Mouse (Mus musculus) adrenal gland, adult (tissue): ENCODE results near the gene BC107364.
A peak's percentile ranks its signal among the peaks of the same experiment; 100 is the strongest.
"Not testable (repeated sequence)": the region's sequence is repeated elsewhere in the genome, so short reads cannot be mapped to it uniquely, and the experiment has no call there.

Source experiments
- DNase-seq, 2 experiments: peaks; one replicate each; pipeline ENCODE4 v3.0.0; 2022 to 2023; ENCODE audit warnings: low spot score in 1 of 2; ENCODE audit not compliant: inconsistent age in 2 of 2

Gene BC107364

GRCm38 (mm10) chr3:96458008-96458407, 5.9 kb upstream of the BC107364 start:
- not testable (repeated sequence) for DNase-seq

- not testable (repeated sequence) for DNase-seq
Observed at GRCm38 (mm10) chr3:96451181-96451737, 847 bp downstream of the BC107364 start.

- not testable (repeated sequence) for DNase-seq
Observed at GRCm38 (mm10) chr3:96450586-96450896, 1.6 kb downstream of the BC107364 start.

- not testable (repeated sequence) for DNase-seq
Observed at GRCm38 (mm10) chr3:96449762-96450585, 2.1 kb downstream of the BC107364 start.

GRCm38 (mm10) chr3:96445436-96445835, 6.7 kb downstream of the BC107364 start:
- DNase-seq: no peak

- peak; percentile 50 to 87 for DNase-seq
Observed at GRCm38 (mm10) chr3:96440578-96440977, 11.5 kb downstream of the BC107364 start.

- peak in 1 of 2 experiments; percentile 55 for DNase-seq
Observed at GRCm38 (mm10) chr3:96435557-96436091, 16.5 kb downstream of the BC107364 start.

DNA sequence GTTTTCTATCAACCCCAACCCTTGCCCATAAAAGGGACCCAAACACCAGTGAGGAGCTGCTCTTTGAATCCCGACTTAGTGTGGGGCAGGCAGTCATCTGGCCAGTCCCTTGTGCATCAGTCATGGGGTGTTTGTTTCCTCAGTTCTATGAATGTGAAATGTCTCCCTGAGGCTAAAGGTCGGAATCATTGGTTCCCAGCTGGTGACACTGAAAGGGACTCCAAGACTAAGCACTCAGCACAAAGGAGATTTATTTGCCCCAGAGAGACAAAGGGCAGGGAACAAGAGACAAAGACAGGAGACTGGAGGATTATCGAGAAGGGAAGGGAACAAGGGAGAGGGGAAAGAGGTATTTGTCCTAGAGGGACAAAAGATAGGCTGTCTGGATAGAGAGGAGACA, 19.9 kb downstream of the BC107364 start:
- no peak for DNase-seq

GRCm38 (mm10) chr3:96429819-96430132, 22.3 kb downstream of the BC107364 start:
- DNase-seq: no peak

DNA sequence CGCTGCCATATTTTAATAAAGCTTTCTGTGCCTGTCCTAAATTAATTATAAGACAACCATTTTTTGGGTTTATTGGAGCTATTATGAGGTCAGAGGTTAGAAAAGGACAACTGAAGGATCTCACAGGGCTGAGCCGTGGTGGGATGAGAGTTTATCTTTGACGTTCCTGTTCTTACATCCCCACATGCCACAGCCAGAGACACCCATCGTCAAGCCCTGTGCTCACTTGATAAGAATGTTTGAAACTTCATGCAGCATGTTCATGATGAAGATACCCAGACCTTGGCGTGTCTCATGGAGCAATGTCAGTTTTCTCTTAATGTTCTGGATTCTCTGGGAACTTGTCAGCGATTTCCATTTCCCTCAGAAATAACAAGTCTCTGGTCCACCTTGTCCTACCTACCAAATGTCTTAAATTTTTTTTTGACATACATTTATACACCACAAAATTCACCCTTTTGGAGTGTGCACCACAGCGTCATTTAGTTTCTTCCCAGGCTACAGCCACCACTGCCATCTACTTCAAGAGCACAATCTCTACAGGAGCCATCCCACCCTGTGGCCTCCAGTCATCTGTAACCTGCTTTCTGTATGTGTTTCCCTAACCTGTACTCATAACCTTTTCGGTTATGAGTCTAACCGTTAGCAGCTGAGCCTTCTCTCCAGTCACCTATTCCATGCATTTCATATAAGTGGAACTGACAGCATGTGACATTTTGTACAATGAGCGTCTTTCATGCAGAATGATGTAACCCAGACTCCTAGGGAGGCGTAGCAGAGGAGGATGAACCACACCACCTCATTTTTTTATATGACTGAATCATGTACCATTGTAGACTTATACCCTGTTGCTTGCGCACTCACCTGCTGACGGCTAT, 22.9 kb downstream of the BC107364 start:
- no peak for DNase-seq

DNA sequence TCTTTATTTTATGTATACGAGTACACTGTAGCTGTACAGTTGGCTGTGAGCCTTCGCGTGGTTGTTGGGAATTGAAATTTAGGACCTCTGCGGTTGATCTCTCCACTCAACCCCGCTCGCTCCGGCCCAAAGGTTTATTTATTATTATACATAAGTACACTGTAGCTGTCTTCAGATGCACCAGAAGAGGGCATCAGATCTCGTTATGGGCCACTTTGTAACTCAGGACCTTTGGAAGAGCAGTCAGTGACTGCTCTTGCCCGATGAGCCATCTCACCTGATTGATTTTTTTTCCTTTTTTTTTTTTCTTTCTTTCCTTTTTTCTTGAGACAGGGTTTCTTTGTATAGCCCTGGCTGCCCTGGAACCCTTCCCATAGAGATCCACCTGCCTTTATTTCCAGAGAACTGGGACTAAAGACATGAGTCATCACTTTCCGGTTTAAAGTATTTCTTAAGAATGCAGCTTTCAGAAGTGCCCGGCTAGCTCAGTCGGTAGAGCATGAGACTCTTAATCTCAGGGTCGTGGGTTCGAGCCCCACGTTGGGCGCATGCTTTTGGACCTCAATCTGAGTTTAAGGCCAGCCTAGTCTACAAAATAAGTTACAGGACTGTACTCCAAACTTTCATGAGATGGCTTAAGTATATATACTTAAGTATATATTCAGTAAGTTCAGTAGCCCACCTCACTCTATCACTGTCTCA, 24.2 kb downstream of the BC107364 start:
- peak; percentile 53 to 88 for DNase-seq

- no peak for DNase-seq
Observed at GRCm38 (mm10) chr3:96427311-96427710, 24.8 kb downstream of the BC107364 start.

DNA sequence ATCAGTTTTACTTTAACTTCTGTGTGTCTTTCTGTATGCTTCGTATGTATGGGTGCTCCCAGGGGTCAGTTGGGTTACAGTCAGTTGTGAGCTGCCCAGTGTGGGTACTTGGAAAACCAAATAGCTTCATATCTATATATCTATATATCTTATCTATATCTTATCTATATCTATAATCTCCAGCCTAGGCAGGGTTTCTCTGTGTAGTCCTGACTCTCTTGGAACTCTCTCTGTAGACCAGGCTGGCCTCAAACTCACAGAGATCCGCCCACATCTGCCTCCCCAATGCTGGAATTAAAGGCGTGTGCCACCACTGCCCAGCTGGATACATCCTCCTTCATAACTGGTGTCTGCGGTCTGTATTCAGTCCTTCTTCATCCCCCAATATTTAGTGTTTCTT, 25.8 kb downstream of the BC107364 start:
- DNase-seq: no peak

GRCm38 (mm10) chr3:96424447-96424846, 27.7 kb downstream of the BC107364 start:
- not testable (repeated sequence) for DNase-seq

DNA sequence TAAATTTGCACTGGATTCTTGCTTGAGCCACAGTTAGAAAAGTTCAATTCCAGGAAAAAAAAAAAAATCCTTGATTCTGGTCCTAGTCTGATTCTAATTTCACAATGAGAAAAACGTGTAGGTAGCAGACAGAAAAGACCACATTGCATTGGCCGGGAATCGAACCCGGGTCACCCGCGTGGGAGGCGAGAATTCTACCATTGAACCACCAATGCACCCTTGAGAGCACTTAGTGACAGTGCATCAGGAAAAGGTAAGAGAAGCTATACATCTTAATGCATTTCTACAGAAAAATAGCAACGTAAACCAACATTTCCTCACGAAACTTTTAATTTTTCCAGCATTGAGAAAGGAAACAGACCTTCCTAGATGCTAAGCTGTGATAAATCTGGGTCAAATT, 28.2 kb downstream of the BC107364 start:
- DNase-seq: no peak

- DNase-seq: no peak
Observed at GRCm38 (mm10) chr3:96420796-96421195, 31.3 kb downstream of the BC107364 start.

GRCm38 (mm10) chr3:96418902-96419301, 33.2 kb downstream of the BC107364 start:
- DNase-seq: not testable (repeated sequence)

DNA sequence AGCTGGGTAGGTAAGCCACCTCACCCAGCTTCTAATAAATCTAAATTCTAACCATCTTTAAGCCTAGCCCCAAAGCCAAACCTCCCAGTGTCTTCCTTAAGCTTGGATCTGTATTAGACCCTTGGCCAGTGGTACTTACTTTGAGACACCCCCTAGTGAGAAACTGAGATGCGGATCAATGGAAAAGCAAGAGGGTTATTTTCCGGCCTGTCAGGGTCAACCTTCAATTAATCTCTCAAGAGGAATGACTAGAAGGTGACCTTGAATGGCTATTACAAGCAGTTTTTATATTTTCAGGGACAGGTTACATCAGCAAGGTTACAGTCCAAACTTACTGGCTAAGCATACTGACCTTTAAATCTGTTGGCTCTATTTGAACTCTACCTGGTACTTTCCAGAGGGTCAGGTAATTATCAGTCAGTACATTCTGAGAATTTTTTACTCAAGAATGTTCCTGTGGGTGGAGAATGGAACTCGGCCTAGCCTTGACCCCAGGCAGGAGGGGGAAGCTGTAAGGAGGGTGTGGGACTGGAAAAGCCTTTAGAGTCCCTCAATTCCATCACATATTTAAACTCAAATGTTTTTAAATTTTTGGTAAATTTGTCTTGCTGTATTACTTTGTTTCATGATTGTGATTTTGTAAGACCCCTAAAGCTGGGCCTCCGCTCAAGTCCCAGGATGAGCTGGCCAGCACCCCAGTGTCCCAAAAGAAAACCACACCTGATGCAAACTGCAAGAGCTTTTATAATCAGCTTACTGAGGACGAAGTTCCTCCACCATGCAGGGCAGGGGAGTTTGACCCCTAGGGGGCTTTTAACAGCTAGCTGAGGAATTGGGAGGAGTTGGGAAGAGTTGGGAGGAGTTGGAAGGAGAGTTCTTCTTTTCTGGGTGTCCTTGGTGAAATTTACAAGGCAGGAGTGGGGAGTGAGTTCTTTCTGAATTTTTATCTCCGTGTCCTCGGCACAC, 34.0 kb downstream of the BC107364 start:
- DNase-seq: peak; percentile 43 to 81

GRCm38 (mm10) chr3:96416595-96416994, 35.5 kb downstream of the BC107364 start:
- no peak for DNase-seq

DNA sequence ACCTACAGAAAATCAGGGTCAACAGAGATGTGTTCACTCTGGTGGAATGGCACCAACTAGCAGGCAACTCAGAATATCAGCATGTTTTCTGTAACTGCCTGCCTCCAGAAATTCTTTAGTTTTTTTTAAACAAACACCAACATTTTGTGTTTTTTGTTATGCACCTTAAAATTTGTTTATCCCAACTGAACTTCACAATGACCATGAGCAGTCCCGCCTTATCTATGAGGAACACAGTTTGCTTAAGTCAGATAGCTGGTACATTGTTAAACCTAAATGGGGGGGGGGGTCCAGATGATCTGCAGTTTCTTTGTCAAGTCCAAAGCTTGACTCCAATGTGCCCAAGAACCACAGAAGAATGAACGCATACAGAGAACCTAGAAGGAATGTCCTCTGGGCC, 36.0 kb downstream of the BC107364 start:
- no peak for DNase-seq
